Mouse (Mus musculus) lung, embryonic 16.5 days (tissue): ENCODE data around the gene Mllt3. TPM values are rescaled to one million over a fixed set of nuclear protein-coding genes. Genes with fewer than 3 reads are reported as not detected.

Experiments
- ATAC-seq: fragments of 200-750 bp; cut with Nextera tagmentation; 2 replicates; pipeline ENCODE4 v1.8.0; 2017; ENCODE audit warnings: low read depth, mild to moderate bottlenecking, moderate library complexity
- H3K27ac ChIP-seq: fragments of 300-500 bp; sonication (generic); 2 replicates; pipeline ENCODE4 v1.5.1; 2014; ENCODE audit warnings: mild to moderate bottlenecking, control low read depth, low read length
- H3K27me3 ChIP-seq: fragments of 300-500 bp; sonication (generic); 2 replicates; pipeline ENCODE4 v1.6.1; 2014; ENCODE audit warnings: low read depth, low read length, mixed read lengths; ENCODE audit not compliant: control insufficient read depth, insufficient read depth
- H3K36me3 ChIP-seq: fragments of 300-500 bp; sonication (generic); 2 replicates; pipeline ENCODE4 v1.6.1; 2014; ENCODE audit warnings: low read length; ENCODE audit not compliant: control insufficient read depth, insufficient read depth
- H3K4me1 ChIP-seq: fragments of 300-500 bp; sonication (generic); replicated peaks from 2 replicates; pipeline ENCODE4 v1.6.1; 2014; ENCODE audit warnings: low read length, mixed read lengths; ENCODE audit not compliant: control insufficient read depth, insufficient read depth
- H3K4me2 ChIP-seq: fragments of 300-500 bp; sonication (generic); 2 replicates; pipeline ENCODE4 v1.6.1; 2014; ENCODE audit warnings: low read depth, low read length, control low read depth
- H3K4me3 ChIP-seq: fragments of 300-500 bp; sonication (generic); 2 replicates; pipeline ENCODE4 v1.5.1; 2014; ENCODE audit warnings: mild to moderate bottlenecking, low read length, control low read depth
- H3K9ac ChIP-seq: fragments of 300-500 bp; sonication (generic); 2 replicates; pipeline ENCODE4 v1.6.1; 2014; ENCODE audit warnings: low read length, control low read depth
- H3K9me3 ChIP-seq: fragments of 300-500 bp; sonication (generic); 2 replicates; pipeline ENCODE4 v1.6.1; 2016; ENCODE audit warnings: low read length; ENCODE audit not compliant: control insufficient read depth
- WGBS: fragments of 180-500 bp; shearing (Covaris S2); extraction: QIAGEN DNeasy Blood & Tissue Kit; methylation state at CpG from one replicate; pipeline ENCODE4 v1.1.7; 2014; 5-methylcytosine and 5-hydroxymethylcytosine counted together
- polyA plus RNA-seq: library from polyadenylated mRNA; unstranded; fragments of >200 nt; fragmentation: Nextera tagmentation; extraction: Ambion mirVana; gene quantifications from 2 replicates; pipeline ENCODE4 v1.2.1, GENCODE M21; 2015

Mllt3 gene
- polyA plus RNA-seq, 1 experiment from 2014 or later = 45.1 TPM

DNA sequence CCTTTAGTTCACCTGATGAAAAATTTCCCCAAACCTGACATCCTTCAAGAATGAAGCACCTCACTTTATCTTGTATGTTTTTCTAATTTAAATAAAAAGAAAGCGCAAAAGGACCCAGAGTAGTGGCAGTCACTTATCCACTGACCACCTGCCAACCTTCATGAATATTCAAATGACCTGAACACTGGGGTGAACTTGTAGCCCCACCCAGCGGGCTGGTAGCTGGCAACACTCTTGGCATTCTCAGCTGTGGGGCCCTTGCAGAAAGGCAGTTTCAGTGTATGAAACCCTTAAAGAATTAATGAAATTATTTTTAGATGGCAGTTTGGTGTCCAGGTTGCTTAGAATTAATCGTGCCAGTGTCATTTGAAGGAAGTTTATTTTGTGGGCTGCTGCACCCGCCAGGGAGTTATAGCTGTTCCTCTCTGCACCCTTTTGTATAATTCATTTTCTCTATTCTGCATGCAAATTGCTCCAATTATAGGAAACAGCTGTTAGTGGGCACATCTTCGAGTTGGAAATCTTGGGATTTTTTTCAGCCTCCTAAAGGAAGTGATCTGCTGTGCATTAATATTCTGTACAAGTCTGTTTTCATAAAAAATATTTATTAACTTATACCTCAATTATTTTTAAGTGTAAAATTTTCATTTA is 149.8 kb downstream of the Mllt3 start:
- Histone ChIP-seq H3K9ac (no peak overlapping the region), H3K9me3 (no peaks in the 10 kb centered on the region), H3K36me3 (no peaks in the 10 kb centered on the region), H3K27ac (no peak overlapping the region), H3K27me3 (no peaks in the 10 kb centered on the region), H3K4me3 (no peak overlapping the region), H3K4me2 (no peak overlapping the region), H3K4me1 (peaks cover 13% of the 10 kb centered on the region; the same call in 1 of the 2 replicates)
- no peak for ATAC-seq
- 71% methylated on average over 5 of the region's 5 CpGs for WGBS

DNA sequence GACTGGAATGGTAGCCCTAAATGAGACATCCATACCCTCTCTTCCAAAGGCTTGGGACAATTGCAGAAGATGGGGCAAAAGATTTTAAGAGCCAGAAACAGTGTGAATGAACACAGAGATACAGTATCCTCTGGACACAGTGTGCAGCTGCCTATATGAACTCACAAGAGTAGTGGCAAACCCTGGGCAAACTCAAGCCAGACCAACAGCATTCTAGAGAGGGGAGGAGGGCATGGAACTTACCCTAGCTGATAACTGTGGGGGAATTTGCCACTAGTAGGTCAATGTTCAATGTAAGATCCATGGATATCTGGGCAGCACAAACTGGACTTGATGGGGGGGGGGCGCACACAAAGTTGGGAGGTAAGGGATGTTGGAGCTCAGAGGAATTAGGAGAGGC is 151.2 kb downstream of the Mllt3 start:
- WGBS = 100% methylated on average over 1 of the region's 1 CpGs

DNA sequence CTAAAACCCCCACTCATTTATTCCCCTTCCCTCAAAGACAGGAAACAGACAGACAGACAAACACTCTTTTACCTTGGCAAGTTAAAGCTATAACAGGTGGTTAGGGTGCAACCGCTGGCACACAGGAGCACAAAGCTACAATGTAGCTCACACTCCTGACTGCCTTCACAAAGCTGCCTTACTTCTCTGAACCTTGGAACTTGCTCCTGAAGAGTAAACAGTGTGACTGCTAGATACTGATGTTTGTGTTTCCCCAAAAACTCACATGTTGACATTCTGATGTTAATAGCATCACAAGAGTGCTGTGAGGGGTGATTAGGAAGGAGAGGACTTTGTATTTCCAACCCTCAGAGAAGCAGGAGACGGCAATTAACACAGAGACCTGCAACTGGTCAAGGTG is 151.6 kb downstream of the Mllt3 start:
- 76% methylated on average over 2 of the region's 2 CpGs for WGBS
- Histone ChIP-seq H3K27me3 (no peaks in the 10 kb centered on the region), H3K4me2 (no peak overlapping the region), H3K9me3 (no peaks in the 10 kb centered on the region), H3K27ac (no peak overlapping the region), H3K4me3 (no peak overlapping the region), H3K9ac (no peak overlapping the region), H3K4me1 (peaks cover 13% of the 10 kb centered on the region; the same call in 1 of the 2 replicates), H3K36me3 (no peaks in the 10 kb centered on the region)
- no peak for ATAC-seq

More for the DNA sequence above, 151.2 kb downstream of the Mllt3 start:
- Histone ChIP-seq H3K4me1 (peaks cover 13% of the 10 kb centered on the region; the same call in 1 of the 2 replicates), H3K9me3 (no peaks in the 10 kb centered on the region), H3K27ac (no peak overlapping the region), H3K4me3 (no peak overlapping the region), H3K4me2 (no peak overlapping the region), H3K9ac (no peak overlapping the region), H3K36me3 (no peaks in the 10 kb centered on the region), H3K27me3 (no peaks in the 10 kb centered on the region)
- ATAC-seq = no peak

DNA sequence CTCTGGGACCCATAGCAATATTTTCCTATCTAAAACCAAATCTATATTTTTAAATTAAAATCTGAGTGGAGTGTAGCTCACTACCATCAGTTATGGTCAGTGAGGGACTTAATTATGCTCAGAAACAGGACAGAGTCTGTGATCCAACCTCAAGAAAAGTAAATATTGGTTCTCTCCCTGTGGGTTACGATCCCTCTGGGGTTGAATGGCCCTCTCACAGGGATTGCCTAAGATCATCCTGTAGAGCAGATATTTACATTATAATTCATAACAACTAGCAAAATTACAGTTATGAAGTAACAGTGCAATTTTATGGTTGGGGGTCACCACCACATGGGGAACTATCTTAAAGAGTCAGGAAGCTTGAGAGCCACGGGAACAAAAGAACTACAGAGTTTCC is 152.9 kb downstream of the Mllt3 start:
- H3K4me3 ChIP-seq = no peak overlapping the region
- no peaks in the 10 kb centered on the region for H3K27me3 ChIP-seq
- no peaks in the 10 kb centered on the region for H3K36me3 ChIP-seq
- no peaks in the 10 kb centered on the region for H3K9me3 ChIP-seq
- WGBS = 34% methylated on average over 2 of the region's 2 CpGs
- no peak overlapping the region for H3K4me2 ChIP-seq
- peaks cover 13% of the 10 kb centered on the region; the same call in 1 of the 2 replicates for H3K4me1 ChIP-seq
- no peak overlapping the region for H3K27ac ChIP-seq
- no peak for ATAC-seq
- H3K9ac ChIP-seq = no peak overlapping the region

DNA sequence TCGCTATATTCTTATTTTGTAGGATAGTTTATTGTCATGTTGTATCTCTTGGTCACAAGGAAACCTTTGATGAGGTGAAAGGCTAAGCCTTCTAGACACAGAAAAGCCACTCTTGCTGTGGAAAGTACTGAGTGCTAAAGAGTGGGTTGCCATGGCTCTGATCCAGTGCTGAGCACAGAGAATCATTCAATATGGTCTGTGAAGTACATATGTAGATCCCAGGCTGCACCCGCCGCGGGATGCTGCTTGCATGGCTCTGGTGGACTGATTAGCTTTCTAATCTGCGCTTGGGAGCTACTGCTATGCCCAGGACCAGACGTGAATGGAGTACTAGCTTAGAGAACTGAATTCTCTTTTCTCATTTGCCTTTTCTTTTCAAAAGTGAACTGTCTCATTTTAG is 154.5 kb downstream of the Mllt3 start:
- H3K9me3 ChIP-seq = no peaks in the 10 kb centered on the region
- H3K27ac ChIP-seq = no peak overlapping the region
- H3K4me1 ChIP-seq = peaks cover 13% of the 10 kb centered on the region; the same call in 1 of the 2 replicates
- no peak overlapping the region for H3K4me3 ChIP-seq
- no peaks in the 10 kb centered on the region for H3K27me3 ChIP-seq
- no peak overlapping the region for H3K4me2 ChIP-seq
- ATAC-seq = no peak
- H3K9ac ChIP-seq = no peak overlapping the region
- H3K36me3 ChIP-seq = no peaks in the 10 kb centered on the region
- WGBS = 74% methylated on average over 6 of the region's 6 CpGs

DNA sequence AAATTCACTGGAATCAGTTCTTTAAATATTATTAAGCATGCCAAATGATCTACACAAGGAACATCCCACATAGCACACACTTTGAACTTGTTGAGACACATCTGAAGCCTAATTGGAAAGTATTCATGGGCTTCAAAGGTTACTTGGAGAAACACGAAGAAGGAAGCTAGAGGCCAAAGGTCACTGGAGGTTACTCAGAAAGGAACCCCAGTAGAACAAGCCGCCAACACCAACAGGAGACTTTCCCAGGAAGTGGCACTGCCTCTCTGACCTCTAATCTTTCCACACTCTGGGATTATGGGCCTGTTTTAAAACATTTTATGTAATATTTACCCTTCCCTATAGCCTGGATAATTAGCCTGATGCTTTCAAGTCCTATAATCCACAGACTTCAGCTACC is 162.6 kb downstream of the Mllt3 start:
- Histone ChIP-seq H3K36me3 (no peaks in the 10 kb centered on the region), H3K9me3 (no peaks in the 10 kb centered on the region), H3K4me1 (no peaks in the 10 kb centered on the region), H3K9ac (no peak overlapping the region), H3K4me3 (no peak overlapping the region), H3K27ac (no peak overlapping the region), H3K27me3 (no peaks in the 10 kb centered on the region), H3K4me2 (no peak overlapping the region)
- 50% methylated on average over 2 of the region's 2 CpGs for WGBS
- no peak for ATAC-seq

DNA sequence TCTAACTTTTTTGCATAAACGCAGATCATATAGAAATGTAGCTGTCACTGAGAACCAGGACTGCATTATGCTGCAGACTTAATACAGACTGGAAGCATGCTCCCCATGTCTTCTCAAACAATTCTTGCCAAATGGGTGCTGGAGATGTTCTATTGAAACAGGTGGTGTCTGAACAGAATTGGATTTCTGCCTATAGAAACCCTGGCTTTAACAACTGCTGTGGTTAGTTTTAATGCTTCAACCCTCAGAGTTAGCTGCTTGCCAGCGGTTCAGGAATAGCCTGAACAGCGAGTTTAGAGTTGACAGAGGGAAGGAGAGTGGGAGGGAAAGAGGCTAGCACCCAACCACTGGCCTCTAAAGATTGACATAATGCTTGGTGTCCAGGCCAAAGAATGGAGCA is 166.6 kb downstream of the Mllt3 start:
- Histone ChIP-seq H3K4me3 (no peak overlapping the region), H3K4me1 (no peaks in the 10 kb centered on the region), H3K4me2 (no peak overlapping the region), H3K27me3 (no peaks in the 10 kb centered on the region), H3K36me3 (no peaks in the 10 kb centered on the region), H3K9ac (no peak overlapping the region), H3K9me3 (no peaks in the 10 kb centered on the region), H3K27ac (no peak overlapping the region)
- WGBS = 69% methylated on average over 3 of the region's 3 CpGs
- ATAC-seq = no peak

DNA sequence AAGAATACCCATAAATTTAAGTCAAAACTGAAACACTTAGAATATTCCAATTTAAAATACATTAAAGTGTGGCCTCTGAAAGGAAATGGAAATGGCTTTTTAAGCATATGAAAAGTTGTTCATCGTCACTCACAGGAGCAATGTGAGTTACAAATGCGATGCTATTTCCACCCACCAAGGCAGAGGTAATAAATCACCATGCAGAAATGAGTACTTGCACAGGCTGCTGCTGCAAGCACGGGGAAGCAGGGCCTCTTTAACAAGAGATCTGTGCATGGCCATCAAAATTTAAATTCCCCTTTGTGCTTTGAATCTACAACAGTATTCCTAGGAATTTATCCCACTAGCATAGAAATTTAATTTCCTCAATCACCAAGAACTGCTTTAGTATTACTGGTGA is 167.3 kb downstream of the Mllt3 start:
- WGBS = 37% methylated on average over 3 of the region's 3 CpGs
- Histone ChIP-seq H3K4me2 (no peak overlapping the region), H3K36me3 (no peaks in the 10 kb centered on the region), H3K9ac (no peak overlapping the region), H3K4me3 (no peak overlapping the region), H3K9me3 (no peaks in the 10 kb centered on the region), H3K27ac (no peak overlapping the region), H3K27me3 (no peaks in the 10 kb centered on the region), H3K4me1 (no peaks in the 10 kb centered on the region)
- no peak for ATAC-seq

DNA sequence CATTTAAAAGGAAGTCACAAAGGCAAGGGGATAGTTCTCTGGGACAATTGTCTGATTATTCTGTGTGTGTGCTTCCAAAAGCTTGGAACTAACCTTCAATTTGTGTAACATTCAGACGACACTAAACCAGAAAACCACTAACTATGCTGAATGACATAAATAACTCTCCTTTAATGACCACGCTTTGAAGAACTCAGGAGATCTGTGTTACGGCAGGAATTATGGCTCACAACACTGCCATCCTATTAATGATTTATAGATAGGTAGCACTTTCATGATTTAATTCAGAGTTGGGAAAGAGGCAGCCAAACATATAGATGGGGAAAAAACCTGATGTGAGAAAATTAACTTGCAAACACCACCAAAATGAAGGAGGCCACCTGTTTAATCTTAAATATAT is 168.1 kb downstream of the Mllt3 start:
- no peaks in the 10 kb centered on the region for H3K36me3 ChIP-seq
- no peaks in the 10 kb centered on the region for H3K4me1 ChIP-seq
- no peak overlapping the region for H3K27ac ChIP-seq
- H3K27me3 ChIP-seq = no peaks in the 10 kb centered on the region
- H3K4me3 ChIP-seq = no peak overlapping the region
- no peak for ATAC-seq
- 68% methylated on average over 3 of the region's 3 CpGs for WGBS
- no peaks in the 10 kb centered on the region for H3K9me3 ChIP-seq
- no peak overlapping the region for H3K9ac ChIP-seq
- H3K4me2 ChIP-seq = no peak overlapping the region

DNA sequence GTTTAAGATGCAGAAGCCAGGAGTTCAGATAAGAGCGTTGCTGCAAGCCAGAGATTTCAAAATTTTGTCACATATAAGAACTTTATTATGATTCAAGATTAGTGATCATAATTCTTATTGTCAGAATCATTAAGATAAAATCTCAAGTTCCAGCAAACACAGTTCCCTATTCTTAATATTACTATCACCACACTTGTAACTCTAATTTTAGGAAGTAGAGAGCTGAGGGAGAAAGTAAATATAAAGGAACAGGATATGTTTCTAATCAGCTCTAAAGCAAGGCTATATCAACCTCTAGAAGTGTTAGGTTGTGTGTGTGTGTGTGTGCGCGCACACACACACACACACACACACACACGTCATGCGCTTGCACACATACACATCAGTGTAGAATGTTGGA is 170.0 kb downstream of the Mllt3 start:
- ATAC-seq = no peak
- no peaks in the 10 kb centered on the region for H3K9me3 ChIP-seq
- WGBS = 90% methylated on average over 5 of the region's 5 CpGs

More for the DNA sequence above, 170.0 kb downstream of the Mllt3 start:
- no peak overlapping the region for H3K27ac ChIP-seq
- no peaks in the 10 kb centered on the region for H3K4me1 ChIP-seq
- H3K36me3 ChIP-seq = no peaks in the 10 kb centered on the region
- no peak overlapping the region for H3K4me2 ChIP-seq
- H3K9ac ChIP-seq = no peak overlapping the region
- no peaks in the 10 kb centered on the region for H3K27me3 ChIP-seq
- no peak overlapping the region for H3K4me3 ChIP-seq
